Mouse (Mus musculus) forebrain, postnatal 0 days (tissue): Measurements from ENCODE around the gene Rgs6. TPM values are rescaled to one million over a fixed set of nuclear protein-coding genes. Genes with fewer than 3 reads are reported as not detected.

Source experiments
- ATAC-seq: fragments of 200-750 bp; cut with Nextera tagmentation; 2 replicates; pipeline ENCODE4 v1.8.0; 2017; ENCODE audit warnings: mild to moderate bottlenecking, moderate library complexity
- DNase-seq: peaks from one replicate; pipeline ENCODE4 v3.0.0-alpha.2; 2015
- H3K27ac ChIP-seq: fragments of 300-500 bp; sonication (generic); 2 replicates; pipeline ENCODE4 v1.5.1; 2014; ENCODE audit warnings: low read depth, mild to moderate bottlenecking, antibody characterized with exemption, low read length, moderate library complexity, mixed read lengths
- H3K27me3 ChIP-seq: fragments of 300-500 bp; sonication (generic); 2 replicates; pipeline ENCODE4 v1.6.1; 2014; ENCODE audit warnings: mild to moderate bottlenecking, low read length, mixed read lengths; ENCODE audit not compliant: insufficient read depth
- H3K36me3 ChIP-seq: fragments of 300-500 bp; sonication (generic); 2 replicates; pipeline ENCODE4 v1.6.1; 2014; ENCODE audit warnings: mild to moderate bottlenecking, moderate library complexity; ENCODE audit not compliant: insufficient read depth
- H3K4me1 ChIP-seq: fragments of 300-500 bp; sonication (generic); 2 replicates; pipeline ENCODE4 v1.6.1; 2014; ENCODE audit warnings: antibody characterized with exemption; ENCODE audit not compliant: insufficient read depth
- H3K4me2 ChIP-seq: fragments of 300-500 bp; sonication (generic); 2 replicates; pipeline ENCODE4 v1.6.1; 2014; ENCODE audit warnings: low read depth, mild to moderate bottlenecking, moderate library complexity
- H3K4me3 ChIP-seq: fragments of 300-500 bp; sonication (generic); 2 replicates; pipeline ENCODE4 v1.5.1; 2014; ENCODE audit warnings: low read depth, low read length, mixed read lengths
- H3K9ac ChIP-seq: fragments of 300-500 bp; sonication (generic); 2 replicates; pipeline ENCODE4 v1.6.1; 2014; ENCODE audit warnings: mild to moderate bottlenecking
- H3K9me3 ChIP-seq: fragments of 300-500 bp; sonication (generic); 2 replicates; pipeline ENCODE4 v1.6.1; 2016; ENCODE audit warnings: low read length
- CTCF ChIP-seq: sonication (generic); IDR thresholded peaks from 2 replicates; pipeline ENCODE4 v1.5.1; 2016; ENCODE audit warnings: antibody characterized with exemption, control low read depth, low read depth
- WGBS: fragments of 180-500 bp; shearing (Covaris S2); extraction: QIAGEN DNeasy Blood & Tissue Kit; methylation state at CpG from one replicate; pipeline ENCODE4 v1.1.7; 2014; 5-methylcytosine and 5-hydroxymethylcytosine counted together
- polyA plus RNA-seq: library from polyadenylated mRNA; unstranded; fragments of >200 nt; fragmentation: Nextera tagmentation; extraction: Ambion mirVana; gene quantifications from 2 replicates; pipeline ENCODE4 v1.2.1, GENCODE M21; 2015
- total RNA-seq: library from RNA; depleted of rRNA; stranded (reverse); fragments of >200 nt; gene quantifications from 2 replicates; pipeline ENCODE4 v1.2.3, GENCODE M21; 2014

The Rgs6 gene
- total and polyA plus RNA-seq, 2 experiments from 2014 or later = 16.8 to 19.6 TPM

- Histone ChIP-seq H3K4me2 (no peak overlapping the region), H3K9ac (no peak overlapping the region), H3K27me3 (no peaks in the 10 kb centered on the region), H3K9me3 (no peaks in the 10 kb centered on the region), H3K27ac (no peak overlapping the region), H3K4me3 (no peak overlapping the region), H3K36me3 (no peaks in the 10 kb centered on the region), H3K4me1 (no peaks in the 10 kb centered on the region)
- ATAC-seq = no peak
- no peak for TF ChIP-seq CTCF
- no peak for DNase-seq
- 80% methylated on average over 7 of the region's 7 CpGs for WGBS
These were observed 186.5 kb downstream of the Rgs6 start for GRCm38 (mm10) chr12:82774576-82774975.

DNA sequence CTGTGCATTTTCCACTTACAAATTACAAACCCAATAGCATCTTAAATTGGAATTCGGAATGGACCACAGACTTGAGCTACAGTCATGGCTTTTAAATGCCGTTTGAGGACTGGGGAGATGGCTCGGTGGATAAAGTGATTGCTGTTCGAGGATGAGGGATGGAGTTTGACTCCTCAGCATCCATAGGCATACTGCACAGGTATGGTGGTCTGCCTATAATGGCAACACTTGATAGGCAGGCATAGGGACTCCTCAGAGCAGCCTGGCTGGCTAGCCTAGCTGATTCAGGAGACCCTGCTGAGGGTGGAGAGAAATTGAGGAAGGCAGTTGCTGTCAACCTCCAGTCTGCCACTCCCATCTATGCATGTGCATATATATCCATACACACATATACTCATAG, 188.6 kb downstream of the Rgs6 start:
- Histone ChIP-seq H3K4me1 (no peaks in the 10 kb centered on the region), H3K27me3 (no peaks in the 10 kb centered on the region), H3K36me3 (no peaks in the 10 kb centered on the region), H3K9ac (no peak overlapping the region), H3K4me2 (no peak overlapping the region), H3K9me3 (no peaks in the 10 kb centered on the region), H3K27ac (no peak overlapping the region), H3K4me3 (no peak overlapping the region)
- 91% methylated on average over 4 of the region's 4 CpGs for WGBS
- TF ChIP-seq CTCF = no peak
- DNase-seq = no peak
- no peak for ATAC-seq

DNA sequence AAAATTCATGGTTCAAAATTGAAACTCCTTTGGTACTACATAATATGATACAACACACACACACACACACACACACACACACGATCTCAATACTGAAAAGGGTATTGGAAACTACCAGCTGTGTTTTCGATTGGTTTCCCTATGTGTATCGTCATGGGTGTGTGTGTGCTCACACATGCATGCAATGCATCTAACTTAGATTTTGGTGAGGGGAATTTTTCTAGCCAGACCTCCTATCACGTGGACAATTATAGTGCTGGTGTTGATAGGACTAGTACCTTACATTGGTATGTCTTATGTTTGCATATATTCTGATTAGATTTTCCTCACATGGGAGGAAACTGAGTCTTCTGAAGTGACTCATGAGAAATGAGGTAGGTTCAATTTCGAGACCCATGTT, 192.8 kb downstream of the Rgs6 start:
- H3K9ac ChIP-seq = no peak overlapping the region
- H3K4me3 ChIP-seq = no peak overlapping the region
- WGBS = 92% methylated on average over 5 of the region's 5 CpGs
- no peaks in the 10 kb centered on the region for H3K36me3 ChIP-seq
- H3K27ac ChIP-seq = no peak overlapping the region
- ATAC-seq (no peak), DNase-seq (no peak)
- no peaks in the 10 kb centered on the region for H3K27me3 ChIP-seq
- H3K4me1 ChIP-seq = no peaks in the 10 kb centered on the region
- H3K9me3 ChIP-seq = no peaks in the 10 kb centered on the region
- TF ChIP-seq CTCF = no peak
- no peak overlapping the region for H3K4me2 ChIP-seq

DNA sequence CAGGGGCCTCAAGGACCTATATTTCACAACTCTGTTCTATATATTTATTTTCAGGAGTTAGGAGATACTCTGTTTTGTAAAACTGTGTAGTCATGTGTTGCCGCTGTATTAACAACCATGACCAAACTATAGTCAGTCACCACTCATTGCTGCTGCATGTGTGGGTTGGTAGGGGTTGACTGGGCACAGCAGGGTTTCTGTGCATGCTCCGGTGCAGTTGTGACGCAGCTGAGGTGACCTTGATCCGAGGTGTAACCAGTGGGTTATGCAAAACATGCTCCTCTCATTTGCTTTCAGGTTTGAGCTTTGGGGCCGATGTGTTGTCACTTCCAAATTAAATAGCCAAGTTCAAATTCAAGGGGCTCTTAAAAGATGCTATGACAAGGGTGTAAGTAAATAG, 193.3 kb downstream of the Rgs6 start:
- no peak for TF ChIP-seq CTCF
- H3K27ac ChIP-seq = no peak overlapping the region
- H3K4me2 ChIP-seq = no peak overlapping the region
- no peak overlapping the region for H3K4me3 ChIP-seq
- WGBS = 79% methylated on average over 5 of the region's 5 CpGs
- DNase-seq (no peak), ATAC-seq (no peak)
- no peaks in the 10 kb centered on the region for H3K36me3 ChIP-seq
- H3K9me3 ChIP-seq = no peaks in the 10 kb centered on the region
- H3K27me3 ChIP-seq = no peaks in the 10 kb centered on the region
- no peaks in the 10 kb centered on the region for H3K4me1 ChIP-seq
- no peak overlapping the region for H3K9ac ChIP-seq

DNA sequence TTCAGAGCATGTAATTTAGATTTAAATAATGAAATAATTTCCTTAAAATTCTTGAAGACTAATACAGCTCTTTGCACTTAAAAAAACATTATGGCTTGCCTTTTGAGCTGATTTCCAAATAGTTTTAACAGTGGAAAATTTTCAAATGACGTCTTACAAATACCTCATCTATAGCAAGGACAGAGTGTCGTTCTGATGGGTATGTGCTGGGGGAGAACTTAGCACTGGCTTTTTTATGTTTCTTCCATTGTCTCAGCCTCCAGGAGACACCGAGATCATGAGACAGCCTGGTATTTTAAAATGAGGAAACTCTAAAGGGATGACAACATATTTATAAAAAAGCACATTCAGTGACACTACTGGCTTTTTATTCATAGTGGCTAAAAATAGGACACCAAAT, 204.0 kb downstream of the Rgs6 start:
- H3K4me1 ChIP-seq = no peaks in the 10 kb centered on the region
- H3K36me3 ChIP-seq = no peaks in the 10 kb centered on the region
- H3K27me3 ChIP-seq = no peaks in the 10 kb centered on the region
- no peak for TF ChIP-seq CTCF
- H3K4me2 ChIP-seq = no peak overlapping the region
- H3K4me3 ChIP-seq = no peak overlapping the region
- no peaks in the 10 kb centered on the region for H3K9me3 ChIP-seq
- 74% methylated on average over 3 of the region's 3 CpGs for WGBS
- no peak for DNase-seq
- H3K27ac ChIP-seq = no peak overlapping the region
- no peak overlapping the region for H3K9ac ChIP-seq
- ATAC-seq = no peak

- no peak overlapping the region for H3K9ac ChIP-seq
- H3K4me1 ChIP-seq = no peaks in the 10 kb centered on the region
- no peak overlapping the region for H3K4me2 ChIP-seq
- WGBS = 38% methylated on average over 6 of the region's 6 CpGs
- ATAC-seq = peak; percentile 36; the same call in 1 of the 2 replicates
- no peaks in the 10 kb centered on the region for H3K36me3 ChIP-seq
- TF ChIP-seq CTCF = no peak
- no peak overlapping the region for H3K4me3 ChIP-seq
- no peaks in the 10 kb centered on the region for H3K9me3 ChIP-seq
- H3K27me3 ChIP-seq = no peaks in the 10 kb centered on the region
- peak; percentile 17 for DNase-seq
- H3K27ac ChIP-seq = no peak overlapping the region
These were observed 211.8 kb downstream of the Rgs6 start for GRCm38 (mm10) chr12:82799892-82800291.

- Histone ChIP-seq H3K4me3 (no peak overlapping the region), H3K9ac (no peak overlapping the region), H3K4me1 (no peaks in the 10 kb centered on the region), H3K27me3 (no peaks in the 10 kb centered on the region), H3K36me3 (no peaks in the 10 kb centered on the region), H3K9me3 (no peaks in the 10 kb centered on the region), H3K4me2 (no peak overlapping the region), H3K27ac (no peak overlapping the region)
- no peak for TF ChIP-seq CTCF
- ATAC-seq (no peak), DNase-seq (no peak)
- 81% methylated on average over 6 of the region's 6 CpGs for WGBS
These were observed 213.6 kb downstream of the Rgs6 start for GRCm38 (mm10) chr12:82801736-82802135.

- H3K4me1 ChIP-seq = no peaks in the 10 kb centered on the region
- H3K27me3 ChIP-seq = no peaks in the 10 kb centered on the region
- H3K4me2 ChIP-seq = no peak overlapping the region
- H3K9ac ChIP-seq = no peak overlapping the region
- ATAC-seq (no peak), DNase-seq (no peak)
- no peak overlapping the region for H3K27ac ChIP-seq
- no peaks in the 10 kb centered on the region for H3K9me3 ChIP-seq
- H3K4me3 ChIP-seq = no peak overlapping the region; the same call in 1 of the 2 replicates
- no peak for TF ChIP-seq CTCF
- no peaks in the 10 kb centered on the region for H3K36me3 ChIP-seq
- WGBS = 71% methylated on average over 5 of the region's 5 CpGs
These were observed 214.6 kb downstream of the Rgs6 start for GRCm38 (mm10) chr12:82802711-82803110.
